Mouse (Mus musculus) limb, embryonic 14.5 days (tissue): ENCODE results near the gene Racgap1. TPM values are rescaled to one million over a fixed set of nuclear protein-coding genes. Genes with fewer than 3 reads are reported as not detected.

Source experiments
- ATAC-seq: fragments of 200-750 bp; cut with Nextera tagmentation; 2 replicates; pipeline ENCODE4 v1.8.0; 2017; ENCODE audit warnings: low read depth, moderate number of reproducible peaks, moderate TSS enrichment; ENCODE audit not compliant: low FRiP score
- DNase-seq: peaks from one replicate; pipeline ENCODE4 v3.0.0-alpha.2; 2015; ENCODE audit warnings: low spot score
- H3K27ac ChIP-seq: fragments of 300-500 bp; sonication (generic); replicated peaks from 2 replicates; pipeline ENCODE4 v1.5.1; 2014; ENCODE audit warnings: low read depth, mild to moderate bottlenecking, low read length, moderate library complexity, mixed read lengths
- H3K27me3 ChIP-seq: fragments of 300-500 bp; sonication (generic); 2 replicates; pipeline ENCODE4 v1.6.1; 2014; ENCODE audit warnings: low read length, mixed read lengths; ENCODE audit not compliant: control insufficient read depth, insufficient read depth
- H3K36me3 ChIP-seq: fragments of 300-500 bp; sonication (generic); 2 replicates; pipeline ENCODE4 v1.6.1; 2014; ENCODE audit warnings: mild to moderate bottlenecking, low read length, moderate library complexity, mixed read lengths; ENCODE audit not compliant: control insufficient read depth, insufficient read depth
- H3K4me1 ChIP-seq: fragments of 300-500 bp; sonication (generic); 2 replicates; pipeline ENCODE4 v1.6.1; 2014; ENCODE audit warnings: antibody characterized with exemption, low read length, mixed read lengths; ENCODE audit not compliant: control insufficient read depth, insufficient read depth
- H3K4me2 ChIP-seq: fragments of 300-500 bp; sonication (generic); replicated peaks from 2 replicates; pipeline ENCODE4 v1.6.1; 2014; ENCODE audit warnings: low read depth, mild to moderate bottlenecking, low read length, moderate library complexity; ENCODE audit not compliant: severe bottlenecking
- H3K4me3 ChIP-seq: fragments of 300-500 bp; sonication (generic); replicated peaks from 2 replicates; pipeline ENCODE4 v1.5.1; 2014; ENCODE audit warnings: low read length
- H3K9ac ChIP-seq: fragments of 300-500 bp; sonication (generic); 2 replicates; pipeline ENCODE4 v1.6.1; 2014; ENCODE audit warnings: mild to moderate bottlenecking, low read depth, low read length, moderate library complexity; ENCODE audit not compliant: severe bottlenecking
- H3K9me3 ChIP-seq: fragments of 300-500 bp; sonication (generic); 2 replicates; pipeline ENCODE4 v1.6.1; 2016; ENCODE audit warnings: low read length; ENCODE audit not compliant: control insufficient read depth
- POLR2A ChIP-seq: fragments of 200-500 bp; IDR thresholded peaks from 2 replicates; pipeline ENCODE4 v1.8.0; 2012; ENCODE audit warnings: inconsistent platforms, mild to moderate bottlenecking, moderate library complexity, borderline replicate concordance; ENCODE audit not compliant: insufficient read depth, insufficient read length; ENCODE audit errors: extremely low read depth
- WGBS: fragments of 180-500 bp; shearing (Covaris S2); extraction: QIAGEN DNeasy Blood & Tissue Kit; methylation state at CpG from one replicate; pipeline ENCODE4 v1.1.7; 2014; 5-methylcytosine and 5-hydroxymethylcytosine counted together
- polyA plus RNA-seq, 2 experiments: library from polyadenylated mRNA; depleted of rRNA in 1 of 2; stranded (reverse) in 1 of 2; unstranded in 1 of 2; fragments of >200 nt; fragmentation: Nextera tagmentation in 1 of 2; extraction: Ambion mirVana in 1 of 2; gene quantifications; 2 replicates each; pipeline versions ENCODE4 v1.2.1 to v1.2.3; 2012 to 2014

Gene Racgap1
- polyA plus RNA-seq, 2 experiments: 82.1 to 107 TPM

- H3K27me3 ChIP-seq: peaks cover 26% of the 10 kb centered on the region
- H3K4me1 ChIP-seq: peaks cover 11% of the 10 kb centered on the region
- peak overlapping the region; percentile 88 for H3K4me2 ChIP-seq
- peak overlapping the region; percentile 52 for H3K9ac ChIP-seq
- ATAC-seq (no peak), DNase-seq (no peak)
- H3K36me3 ChIP-seq: no peaks in the 10 kb centered on the region
- H3K9me3 ChIP-seq: no peaks in the 10 kb centered on the region
- peak overlapping the region; percentile 44 for H3K4me3 ChIP-seq
- 4% methylated on average over 16 of the region's 17 CpGs for WGBS
- no peak overlapping the region for H3K27ac ChIP-seq
- TF ChIP-seq POLR2A: no peak
Measured at GRCm38 (mm10) chr15:99663964-99664599, 12.6 kb upstream of the Racgap1 start.

GRCm38 (mm10) chr15:99662371-99662770, 10.9 kb upstream of the Racgap1 start:
- H3K9me3 ChIP-seq: no peaks in the 10 kb centered on the region
- H3K4me3 ChIP-seq: no peak overlapping the region
- H3K9ac ChIP-seq: no peak overlapping the region
- H3K4me2 ChIP-seq: no peak overlapping the region
- peaks cover 11% of the 10 kb centered on the region for H3K4me1 ChIP-seq
- H3K27me3 ChIP-seq: peaks cover 25% of the 10 kb centered on the region
- H3K36me3 ChIP-seq: no peaks in the 10 kb centered on the region
- ATAC-seq (no peak), DNase-seq (no peak)
- H3K27ac ChIP-seq: no peak overlapping the region
- no peak for TF ChIP-seq POLR2A
- WGBS: 37% methylated on average over 7 of the region's 7 CpGs

- no peak for ATAC-seq
- DNase-seq: no peak
- Histone ChIP-seq H3K27ac (no peak overlapping the region), H3K36me3 (no peaks in the 10 kb centered on the region), H3K9ac (no peak overlapping the region), H3K4me2 (no peak overlapping the region), H3K4me3 (no peak overlapping the region), H3K27me3 (peaks cover 16% of the 10 kb centered on the region), H3K9me3 (no peaks in the 10 kb centered on the region), H3K4me1 (peaks cover 11% of the 10 kb centered on the region)
- TF ChIP-seq POLR2A: no peak
- 93% methylated on average over 15 of the region's 15 CpGs for WGBS
Measured at GRCm38 (mm10) chr15:99661121-99661830, 9.8 kb upstream of the Racgap1 start.

GRCm38 (mm10) chr15:99658437-99658836, 7.0 kb upstream of the Racgap1 start:
- WGBS: 53% methylated on average over 2 of the region's 2 CpGs
- DNase-seq (no peak), ATAC-seq (no peak)

GRCm38 (mm10) chr15:99655956-99656355, 4.5 kb upstream of the Racgap1 start:
- Histone ChIP-seq H3K9me3 (no peaks in the 10 kb centered on the region), H3K27me3 (peaks cover 22% of the 10 kb centered on the region; the same call in 1 of the 2 replicates), H3K36me3 (no peaks in the 10 kb centered on the region), H3K27ac (no peak overlapping the region), H3K4me1 (no peaks in the 10 kb centered on the region), H3K4me2 (no peak overlapping the region), H3K9ac (no peak overlapping the region), H3K4me3 (no peak overlapping the region)
- no peak for TF ChIP-seq POLR2A
- 49% methylated on average over 9 of the region's 9 CpGs for WGBS
- no peak for ATAC-seq
- no peak for DNase-seq

More at GRCm38 (mm10) chr15:99658437-99658836, 7.0 kb upstream of the Racgap1 start:
- Histone ChIP-seq H3K27me3 (peaks cover 13% of the 10 kb centered on the region; the same call in 1 of the 2 replicates), H3K9me3 (no peaks in the 10 kb centered on the region), H3K4me3 (no peak overlapping the region), H3K9ac (no peak overlapping the region), H3K36me3 (no peaks in the 10 kb centered on the region), H3K4me2 (no peak overlapping the region), H3K27ac (no peak overlapping the region), H3K4me1 (no peaks in the 10 kb centered on the region; the same call in 1 of the 2 replicates)
- no peak for TF ChIP-seq POLR2A
